Mouse (Mus musculus) ES-E14 (cell line): Measurements from ENCODE around the gene Dapk1.
A peak's percentile ranks its signal among the peaks of the same experiment; 100 is the strongest.

Source experiments
- CHD2 ChIP-seq: IDR thresholded peaks from 2 replicates; pipeline ENCODE4 v1.6.1; 2014; ENCODE audit warnings: mild to moderate bottlenecking, low read depth, low read length, inconsistent platforms
- HCFC1 ChIP-seq: IDR thresholded peaks from 2 replicates; pipeline ENCODE4 v1.6.1; 2012; ENCODE audit warnings: low read length, inconsistent platforms, borderline replicate concordance; ENCODE audit not compliant: insufficient read depth
- MAFK ChIP-seq: IDR thresholded peaks from 2 replicates; pipeline ENCODE4 v1.6.1; 2014; ENCODE audit warnings: mild to moderate bottlenecking, low read depth, low read length, inconsistent platforms; ENCODE audit not compliant: insufficient read depth
- ZC3H11A ChIP-seq: IDR thresholded peaks from 2 replicates; pipeline ENCODE4 v1.6.1; 2012; ENCODE audit warnings: low read depth, mild to moderate bottlenecking, inconsistent platforms, low read length, borderline replicate concordance
- ZNF384 ChIP-seq: IDR thresholded peaks from 2 replicates; pipeline ENCODE4 v1.6.1; 2012; ENCODE audit warnings: low read depth, low read length, inconsistent platforms

DNA sequence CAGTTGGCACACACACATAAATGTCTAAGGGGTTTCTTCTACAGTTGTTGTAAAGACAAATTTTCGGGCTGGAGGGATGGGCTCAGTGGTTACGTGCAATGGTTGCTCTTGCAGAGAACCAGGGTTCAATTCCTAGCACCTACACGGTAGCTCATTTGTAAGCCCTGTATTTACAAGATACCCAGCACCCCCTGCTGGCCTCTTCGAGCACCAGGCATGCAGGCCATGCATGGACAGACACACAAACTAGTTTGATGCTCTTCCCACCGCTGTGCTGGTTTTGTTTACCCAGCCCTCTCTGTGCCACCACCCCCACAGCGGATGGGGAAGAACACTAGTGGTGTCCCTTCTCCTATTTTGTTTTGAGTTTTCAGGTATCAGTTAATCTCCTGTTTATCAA lies 138.5 kb downstream of the Dapk1 start:
- TF ChIP-seq CHD2 (no peak), HCFC1 (no peak), ZC3H11A (0 out of 2 replicates have a peak, but pooled peaks have one; percentile 29), ZNF384 (no peak), MAFK (no peak)
